Mouse (Mus musculus) erythroblast, adult 5-6 weeks (primary cell): ENCODE data around the gene Rab39. TPM values are rescaled to one million over a fixed set of nuclear protein-coding genes. Genes with fewer than 3 reads are reported as not detected.

Experiments
- ATAC-seq: replicated peaks from 2 replicates; pipeline ENCODE4 v1.8.0; 2016; ENCODE audit warnings: moderate number of reproducible peaks, mild to moderate bottlenecking, moderate TSS enrichment, inconsistent platforms; ENCODE audit not compliant: poor library complexity, low FRiP score, severe bottlenecking
- total RNA-seq, 2 experiments: library from RNA; stranded (forward) in 1 of 2; stranded (reverse) in 1 of 2; fragments of 150-400 nt in 1 of 2; fragments of 200-764, 138-1000 nt in 1 of 2; gene quantifications; 2 replicates each; pipeline versions ENCODE4 v1.2.3 to v1.2.4; 2015 to 2017; ENCODE audit warnings: low replicate concordance in 2 of 2

The Rab39 gene
- total RNA-seq, 2 experiments from 2014 or later: 0.77 TPM; not detected in 1

- ATAC-seq: no peak
These were observed 71.2 kb downstream of the Rab39 start for GRCm38 (mm10) chr9:53634796-53635195.

Other genes with a start within 250 kb of the Rab39 start
- gene Atm, start 169.5 kb downstream of the Rab39 start, total RNA-seq (2015; ENCODE audit: low replicate concordance): 3.7 and 21.5 TPM in 2 replicates
- gene Atm, start 169.5 kb downstream of the Rab39 start, total RNA-seq (2017; ENCODE audit: low replicate concordance): 4.3 and 5.3 TPM in 2 replicates
- 5.6 and 10.9 TPM in 2 replicates for gene Npat, start 169.2 kb downstream of the Rab39 start, total RNA-seq (2015; ENCODE audit: low replicate concordance)
- 7.8 and 11.4 TPM in 2 replicates for gene Npat, start 169.2 kb downstream of the Rab39 start, total RNA-seq (2017; ENCODE audit: low replicate concordance)
- gene Acat1, start 95.8 kb downstream of the Rab39 start, total RNA-seq (2015; ENCODE audit: low replicate concordance): 6.5 and 11.5 TPM in 2 replicates
- 13.8 and 17.9 TPM in 2 replicates for gene Acat1, start 95.8 kb downstream of the Rab39 start, total RNA-seq (2017; ENCODE audit: low replicate concordance)
- gene Cul5, start 36.2 kb downstream of the Rab39 start, total RNA-seq (2015; ENCODE audit: low replicate concordance): 6.7 and 10.6 TPM in 2 replicates
- 12.1 and 25.7 TPM in 2 replicates for gene Cul5, start 36.2 kb downstream of the Rab39 start, total RNA-seq (2017; ENCODE audit: low replicate concordance)
- gene Slc35f2, start 65.3 kb upstream of the Rab39 start, total RNA-seq (2015; ENCODE audit: low replicate concordance): not detected in 2 replicates
- gene Slc35f2, start 65.3 kb upstream of the Rab39 start, total RNA-seq (2017; ENCODE audit: low replicate concordance): not detected in 2 replicates
- not detected in 2 replicates for gene Sln, start 143.9 kb upstream of the Rab39 start, total RNA-seq (2015; ENCODE audit: low replicate concordance)
- not detected in 2 replicates for gene Sln, start 143.9 kb upstream of the Rab39 start, total RNA-seq (2017; ENCODE audit: low replicate concordance)